Mouse (Mus musculus) hindbrain, embryonic 11.5 days (tissue): Measurements from ENCODE around the gene Chmp2b. TPM values are rescaled to one million over a fixed set of nuclear protein-coding genes. Genes with fewer than 3 reads are reported as not detected.

Source experiments
- ATAC-seq: fragments of 200-750 bp; cut with Nextera tagmentation; 2 replicates; pipeline ENCODE4 v1.8.0; 2017; ENCODE audit warnings: mild to moderate bottlenecking, moderate TSS enrichment, moderate library complexity; ENCODE audit not compliant: low FRiP score
- DNase-seq: peaks from one replicate; pipeline ENCODE4 v3.0.0-alpha.2; 2015; ENCODE audit warnings: low spot score
- H3K27ac ChIP-seq: fragments of 300-500 bp; sonication (generic); 2 replicates; pipeline ENCODE4 v1.5.1; 2014; ENCODE audit warnings: mild to moderate bottlenecking, low read depth, low read length
- H3K27me3 ChIP-seq: fragments of 300-500 bp; sonication (generic); 2 replicates; pipeline ENCODE4 v1.6.1; 2014; ENCODE audit warnings: mild to moderate bottlenecking, low read length, moderate library complexity, mixed read lengths; ENCODE audit not compliant: control insufficient read depth, insufficient read depth
- H3K36me3 ChIP-seq: fragments of 300-500 bp; sonication (generic); 2 replicates; pipeline ENCODE4 v1.6.1; 2014; ENCODE audit warnings: mild to moderate bottlenecking, low read length, moderate library complexity, mixed read lengths; ENCODE audit not compliant: control insufficient read depth, insufficient read depth
- H3K4me1 ChIP-seq: fragments of 300-500 bp; sonication (generic); replicated peaks from 2 replicates; pipeline ENCODE4 v1.6.1; 2014; ENCODE audit warnings: low read length, mixed read lengths; ENCODE audit not compliant: control insufficient read depth, insufficient read depth
- H3K4me2 ChIP-seq: fragments of 300-500 bp; sonication (generic); replicated peaks from 2 replicates; pipeline ENCODE4 v1.6.1; 2014; ENCODE audit warnings: mild to moderate bottlenecking, low read depth, low read length
- H3K4me3 ChIP-seq: fragments of 300-500 bp; sonication (generic); 2 replicates; pipeline ENCODE4 v1.5.1; 2014; ENCODE audit warnings: low read depth, low read length
- H3K9ac ChIP-seq: fragments of 300-500 bp; sonication (generic); 2 replicates; pipeline ENCODE4 v1.6.1; 2014; ENCODE audit warnings: low read depth, low read length
- H3K9me3 ChIP-seq: fragments of 300-500 bp; sonication (generic); 2 replicates; pipeline ENCODE4 v1.6.1; 2016; ENCODE audit warnings: low read length; ENCODE audit not compliant: control insufficient read depth
- WGBS: fragments of 180-500 bp; shearing (Covaris S2); extraction: QIAGEN DNeasy Blood & Tissue Kit; methylation state at CpG from one replicate; pipeline ENCODE4 v1.1.7; 2014; 5-methylcytosine and 5-hydroxymethylcytosine counted together
- polyA plus RNA-seq: library from polyadenylated mRNA; unstranded; fragments of >200 nt; fragmentation: Nextera tagmentation; extraction: Ambion mirVana; gene quantifications from 2 replicates; pipeline ENCODE4 v1.2.1, GENCODE M21; 2014

Gene Chmp2b
- polyA plus RNA-seq, 1 experiment from 2014 or later = 53.8 TPM

- Histone ChIP-seq H3K4me2 (no peak overlapping the region), H3K9me3 (no peaks in the 10 kb centered on the region), H3K4me1 (no peaks in the 10 kb centered on the region), H3K27me3 (no peaks in the 10 kb centered on the region), H3K4me3 (no peak overlapping the region), H3K36me3 (no peaks in the 10 kb centered on the region), H3K27ac (no peak overlapping the region), H3K9ac (no peak overlapping the region)
- 85% methylated on average over 8 of the region's 8 CpGs for WGBS
- ATAC-seq (no peak), DNase-seq (no peak)
Measured at GRCm38 (mm10) chr16:65564306-65564705, 1.8 kb upstream of the Chmp2b start.

- peak overlapping the region; percentile 93 for H3K4me3 ChIP-seq
- DNase-seq (no peak), ATAC-seq (peak; percentile 78; the same call in 1 of the 2 replicates)
- H3K9me3 ChIP-seq = no peaks in the 10 kb centered on the region
- H3K27me3 ChIP-seq = no peaks in the 10 kb centered on the region
- no peaks in the 10 kb centered on the region for H3K4me1 ChIP-seq
- no peak overlapping the region for H3K27ac ChIP-seq
- H3K36me3 ChIP-seq = no peaks in the 10 kb centered on the region
- 2% methylated on average over 10 of the region's 10 CpGs for WGBS
- peak overlapping the region; percentile 81 for H3K9ac ChIP-seq
- H3K4me2 ChIP-seq = peak overlapping the region; percentile 92
Measured at GRCm38 (mm10) chr16:65562864-65563206, 309 bp upstream of the Chmp2b start.

GRCm38 (mm10) chr16:65560996-65561962 lies 1.2 kb downstream of the Chmp2b start:
- Histone ChIP-seq H3K27me3 (no peaks in the 10 kb centered on the region), H3K4me2 (peak overlapping the region; percentile 92), H3K9me3 (no peaks in the 10 kb centered on the region), H3K4me3 (peak overlapping the region; percentile 93), H3K4me1 (no peaks in the 10 kb centered on the region), H3K27ac (no peak overlapping the region), H3K9ac (peak overlapping the region; percentile 81), H3K36me3 (no peaks in the 10 kb centered on the region)
- ATAC-seq (peak; percentile 18; the same call in 1 of the 2 replicates), DNase-seq (peak; percentile 30)
- WGBS = 19% methylated on average over 8 of the region's 8 CpGs

DNA sequence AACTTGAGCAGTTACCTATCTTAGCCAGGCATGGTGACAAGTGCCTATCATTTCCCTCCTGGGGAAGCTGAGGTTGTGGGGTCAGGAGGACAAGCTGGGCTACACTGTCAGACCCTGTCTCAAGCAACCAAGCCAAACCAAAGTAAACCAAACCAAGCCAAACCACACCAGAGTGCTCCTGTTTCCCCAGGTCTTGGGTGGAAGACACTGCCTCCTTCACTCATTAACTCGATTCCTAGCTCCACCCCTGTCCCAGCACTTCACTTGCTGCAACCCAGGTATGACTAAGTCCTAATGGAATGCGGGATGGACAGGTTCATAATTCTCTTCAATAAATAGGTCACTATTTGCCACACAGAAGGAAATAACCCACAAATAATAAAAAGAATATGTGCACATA lies 2.9 kb downstream of the Chmp2b start:
- Histone ChIP-seq H3K36me3 (no peaks in the 10 kb centered on the region), H3K27me3 (no peaks in the 10 kb centered on the region), H3K4me1 (no peaks in the 10 kb centered on the region), H3K4me2 (no peak overlapping the region), H3K27ac (no peak overlapping the region), H3K9me3 (no peaks in the 10 kb centered on the region), H3K9ac (no peak overlapping the region), H3K4me3 (no peak overlapping the region)
- DNase-seq = no peak
- WGBS = 86% methylated on average over 2 of the region's 2 CpGs
- no peak for ATAC-seq

DNA sequence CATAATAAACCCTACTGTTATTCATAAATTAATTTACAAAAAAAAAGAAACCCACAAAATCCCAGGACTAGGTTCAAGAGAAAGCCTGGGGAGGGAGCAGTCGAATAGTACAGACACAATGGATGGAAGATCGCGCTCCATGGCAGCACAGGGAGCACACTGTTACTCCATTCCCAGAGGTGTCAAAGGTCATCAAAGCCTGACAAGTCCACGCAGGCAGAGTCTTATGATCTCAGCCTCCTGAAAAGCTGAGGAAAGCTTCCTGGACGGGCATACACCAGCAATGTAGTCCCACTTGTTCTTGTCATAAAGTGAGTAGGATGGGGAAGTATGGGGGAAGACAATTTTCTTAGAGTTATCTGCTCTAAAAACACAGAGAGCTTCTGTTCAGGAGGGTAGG lies 5.2 kb downstream of the Chmp2b start:
- ATAC-seq = no peak
- WGBS = 59% methylated on average over 5 of the region's 5 CpGs

DNA sequence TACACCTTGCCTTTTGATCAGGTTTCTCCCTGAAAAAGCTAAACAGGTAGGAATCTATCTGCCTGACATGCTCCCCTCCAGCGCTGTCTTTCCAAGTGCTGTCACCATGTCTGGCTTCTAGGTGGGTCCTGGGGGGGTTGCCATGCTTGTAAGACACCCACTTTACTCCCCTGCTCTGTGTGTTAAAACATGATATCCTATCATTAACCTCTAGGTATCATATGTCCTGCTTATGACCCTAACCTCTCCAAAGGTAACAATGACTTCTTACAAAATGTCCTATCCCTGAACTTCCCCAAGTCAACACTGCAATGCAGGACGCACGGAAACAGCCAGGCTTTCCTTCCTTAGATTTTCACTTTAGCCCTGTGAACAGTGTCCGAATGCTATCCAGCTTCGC lies 8.3 kb downstream of the Chmp2b start:
- H3K9me3 ChIP-seq = no peaks in the 10 kb centered on the region

More for the DNA sequence above, 5.2 kb downstream of the Chmp2b start:
- Histone ChIP-seq H3K4me2 (no peak overlapping the region), H3K36me3 (no peaks in the 10 kb centered on the region), H3K27me3 (no peaks in the 10 kb centered on the region), H3K4me3 (no peak overlapping the region), H3K9ac (no peak overlapping the region), H3K27ac (no peak overlapping the region), H3K9me3 (no peaks in the 10 kb centered on the region), H3K4me1 (no peaks in the 10 kb centered on the region)
- DNase-seq = no peak

DNA sequence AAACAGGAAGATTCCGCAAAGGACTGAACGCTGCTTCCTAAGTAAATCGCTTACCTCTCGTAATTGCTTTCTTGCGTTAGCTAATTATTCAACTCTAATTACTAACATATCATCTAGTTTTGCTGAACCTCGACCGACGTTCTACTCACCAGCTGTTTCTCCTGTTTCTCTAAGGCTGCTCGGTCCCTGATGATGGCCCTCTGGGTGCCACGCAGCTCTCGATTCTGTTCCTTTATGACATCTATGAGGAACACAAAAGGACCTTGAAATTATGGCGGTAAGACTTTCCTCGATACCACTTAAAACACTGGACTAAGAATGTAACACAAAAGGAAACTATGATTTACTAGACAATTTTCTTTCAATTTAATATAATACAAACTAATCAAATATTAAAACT lies 11.7 kb downstream of the Chmp2b start:
- WGBS = 89% methylated on average over 13 of the region's 13 CpGs
- no peaks in the 10 kb centered on the region for H3K9me3 ChIP-seq
- no peak for ATAC-seq

More for the DNA sequence above, 8.3 kb downstream of the Chmp2b start:
- no peak for DNase-seq
- H3K36me3 ChIP-seq = no peaks in the 10 kb centered on the region
- H3K9ac ChIP-seq = no peak overlapping the region
- no peak overlapping the region for H3K4me3 ChIP-seq
- H3K27ac ChIP-seq = no peak overlapping the region
- no peaks in the 10 kb centered on the region for H3K27me3 ChIP-seq
- WGBS = 91% methylated on average over 5 of the region's 5 CpGs
- no peaks in the 10 kb centered on the region for H3K4me1 ChIP-seq
- ATAC-seq = no peak
- H3K4me2 ChIP-seq = no peak overlapping the region

GRCm38 (mm10) chr16:65548960-65549359 lies 13.6 kb downstream of the Chmp2b start:
- H3K4me2 ChIP-seq = no peak overlapping the region
- WGBS = 97% methylated on average over 7 of the region's 7 CpGs
- no peak for ATAC-seq

More for the DNA sequence above, 11.7 kb downstream of the Chmp2b start:
- H3K36me3 ChIP-seq = no peaks in the 10 kb centered on the region
- H3K27ac ChIP-seq = no peak overlapping the region
- no peak overlapping the region for H3K4me3 ChIP-seq
- no peak overlapping the region for H3K4me2 ChIP-seq
- no peaks in the 10 kb centered on the region for H3K4me1 ChIP-seq
- no peaks in the 10 kb centered on the region for H3K27me3 ChIP-seq
- no peak for DNase-seq
- H3K9ac ChIP-seq = no peak overlapping the region

More at GRCm38 (mm10) chr16:65548960-65549359, 13.6 kb downstream of the Chmp2b start:
- no peaks in the 10 kb centered on the region for H3K36me3 ChIP-seq
- no peak for DNase-seq
- no peak overlapping the region for H3K27ac ChIP-seq
- H3K4me1 ChIP-seq = no peaks in the 10 kb centered on the region
- H3K27me3 ChIP-seq = no peaks in the 10 kb centered on the region
- no peaks in the 10 kb centered on the region for H3K9me3 ChIP-seq
- H3K4me3 ChIP-seq = no peak overlapping the region
- no peak overlapping the region for H3K9ac ChIP-seq
